In the genomic region with DNA sequence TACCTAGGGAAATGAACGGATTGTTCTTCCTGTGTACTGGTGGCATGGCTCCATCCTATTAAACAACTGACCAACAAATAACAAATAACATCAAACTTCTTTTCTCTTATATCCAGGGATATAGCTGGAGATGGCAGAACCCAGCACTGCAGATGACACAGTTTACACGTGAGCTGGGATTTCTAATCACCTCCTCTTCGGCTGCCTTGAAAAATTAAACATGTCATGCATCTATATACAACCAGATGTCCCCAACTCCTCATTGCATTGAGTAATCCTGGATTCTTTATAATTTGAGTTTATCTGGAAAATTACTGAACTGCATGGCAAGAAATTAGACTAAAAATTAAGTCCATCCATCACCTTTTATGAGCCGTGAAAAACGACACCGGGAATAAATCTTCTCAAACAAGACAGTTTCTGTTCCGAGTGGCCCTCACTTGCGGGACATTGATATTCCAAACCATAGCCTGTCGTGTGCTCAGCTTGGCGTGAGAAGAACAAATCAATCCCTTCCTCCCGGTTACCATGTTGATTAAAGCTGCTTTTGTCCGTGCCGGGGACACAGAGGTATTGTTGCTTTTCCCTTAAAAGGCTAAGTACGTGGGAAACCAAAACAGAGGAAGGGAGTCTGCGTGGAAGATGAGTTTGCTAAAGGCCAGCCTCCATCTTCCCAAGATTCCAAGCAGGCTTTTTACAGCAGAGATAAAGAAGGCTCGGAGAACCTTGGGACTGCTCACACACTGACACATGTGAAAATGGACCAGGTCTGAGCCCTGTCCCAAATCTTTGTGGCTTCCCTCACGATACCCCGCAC, we compare ENCODE assay signal across 17 mouse cellular contexts.
A peak's percentile ranks its signal among the peaks of the same experiment; 100 is the strongest.
DNase-seq lines count a peak whose midpoint lies in the region; ATAC-seq and TF ChIP-seq lines count a peak whose summit lies in the region.
"Had no signal": no experiment of that assay in that cellular context is flagged by ENCODE, and none has a peak within 500 bp of the region (broad histone marks: within the 10 kb centered on the region; RNA-seq: fewer than 3 reads in every experiment).

No protein-coding gene starts in this region.

- H3K4me2 ChIP-seq in kidney, postnatal 0 days (ENCODE audit: low read length) = no peak overlapping the region; the same call in 1 of the 2 replicates
- peak overlapping the region; percentile 28 for H3K4me2 ChIP-seq in forebrain, embryonic 13.5 days
- peak overlapping the region; percentile 47 for H3K4me2 ChIP-seq in hindbrain, embryonic 16.5 days (ENCODE audit: low read length)
- peak overlapping the region; percentile 42 for H3K4me2 ChIP-seq in neural tube, embryonic 12.5 days (replicated peaks)
- no peak overlapping the region for H3K4me2 ChIP-seq in stomach, postnatal 0 days (replicated peaks; ENCODE audit: low read depth)
- H3K4me2 ChIP-seq: embryonic facial prominence, embryonic 15.5 days; limb, embryonic 12.5 days had no signal

- ATAC-seq in kidney, postnatal 0 days (replicated peaks; ENCODE audit: low FRiP score, low read depth) = no peak
- ATAC-seq in forebrain, embryonic 13.5 days = no peak
- peak; percentile 48; the same call in 1 of the 2 replicates for ATAC-seq in hindbrain, embryonic 16.5 days
- peak; percentile 66; the same call in 1 of the 2 replicates for ATAC-seq in neural tube, embryonic 12.5 days (ENCODE audit: low FRiP score, low read depth)
- no peak for ATAC-seq in stomach, postnatal 0 days (ENCODE audit: low FRiP score, low TSS enrichment)
- ATAC-seq: activated CD4-positive, CD25-positive, alpha-beta regulatory T cell, adult 4 months had no signal

- H3K27me3 ChIP-seq in kidney, postnatal 0 days (ENCODE audit: insufficient read depth, low read length) = no peaks in the 10 kb centered on the region
- H3K27me3 ChIP-seq in forebrain, embryonic 13.5 days = 0 out of 2 replicates have a peak, but pooled peaks cover 3% of the 10 kb centered on the region
- no peaks in the 10 kb centered on the region for H3K27me3 ChIP-seq in hindbrain, embryonic 16.5 days (replicated peaks; ENCODE audit: control insufficient read depth, insufficient read depth, low read length)
- H3K27me3 ChIP-seq in neural tube, embryonic 12.5 days (replicated peaks) = no peaks in the 10 kb centered on the region
- no peaks in the 10 kb centered on the region for H3K27me3 ChIP-seq in stomach, postnatal 0 days (ENCODE audit: control insufficient read depth, insufficient read depth, low read length)
- H3K27me3 ChIP-seq: embryonic facial prominence, embryonic 15.5 days; limb, embryonic 12.5 days had no signal

- no peak for TF ChIP-seq EP300 in stomach, postnatal 0 days (optimal IDR thresholded peaks at IDR 0.05)

- no peak overlapping the region for H3K4me3 ChIP-seq in kidney, postnatal 0 days (replicated peaks; ENCODE audit: low read depth, low read length)
- H3K4me3 ChIP-seq in forebrain, embryonic 13.5 days = no peak overlapping the region
- H3K4me3 ChIP-seq in hindbrain, embryonic 16.5 days (ENCODE audit: low read length) = no peak overlapping the region; the same call in 1 of the 2 replicates
- no peak overlapping the region for H3K4me3 ChIP-seq in neural tube, embryonic 12.5 days
- no peak overlapping the region for H3K4me3 ChIP-seq in stomach, postnatal 0 days (ENCODE audit: low read depth, low read length)
- H3K4me3 ChIP-seq: embryonic facial prominence, embryonic 15.5 days; heart, adult 2 months; limb, embryonic 12.5 days had no signal

- no peaks in the 10 kb centered on the region for H3K36me3 ChIP-seq in kidney, postnatal 0 days (ENCODE audit: insufficient read depth, low read length)
- no peaks in the 10 kb centered on the region for H3K36me3 ChIP-seq in forebrain, embryonic 13.5 days (ENCODE audit: poor library complexity, severe bottlenecking)
- no peaks in the 10 kb centered on the region for H3K36me3 ChIP-seq in hindbrain, embryonic 16.5 days (ENCODE audit: control insufficient read depth, insufficient read depth, low read length)
- H3K36me3 ChIP-seq in neural tube, embryonic 12.5 days = no peaks in the 10 kb centered on the region
- H3K36me3 ChIP-seq in stomach, postnatal 0 days (ENCODE audit: control insufficient read depth, insufficient read depth, low read length) = no peaks in the 10 kb centered on the region
- H3K36me3 ChIP-seq: embryonic facial prominence, embryonic 15.5 days; limb, embryonic 12.5 days had no signal

- TF ChIP-seq CTCF in kidney, postnatal 0 days (IDR thresholded peaks at IDR 0.05; ENCODE audit: low read depth) = no peak
- no peak for TF ChIP-seq CTCF in stomach, postnatal 0 days (IDR thresholded peaks at IDR 0.05; ENCODE audit: low read depth)

- no peaks in the 10 kb centered on the region for H3K4me1 ChIP-seq in kidney, postnatal 0 days (replicated peaks; ENCODE audit: insufficient read depth, low read length)
- peaks cover 10% of the 10 kb centered on the region for H3K4me1 ChIP-seq in forebrain, embryonic 13.5 days
- H3K4me1 ChIP-seq in hindbrain, embryonic 16.5 days (ENCODE audit: control insufficient read depth, insufficient read depth, low read depth, low read length) = peaks cover 7% of the 10 kb centered on the region
- peaks cover 14% of the 10 kb centered on the region for H3K4me1 ChIP-seq in neural tube, embryonic 12.5 days
- no peaks in the 10 kb centered on the region for H3K4me1 ChIP-seq in stomach, postnatal 0 days (replicated peaks; ENCODE audit: control insufficient read depth, insufficient read depth)
- H3K4me1 ChIP-seq: embryonic facial prominence, embryonic 15.5 days; limb, embryonic 12.5 days had no signal

- no peak overlapping the region for H3K27ac ChIP-seq in kidney, postnatal 0 days
- H3K27ac ChIP-seq in forebrain, embryonic 13.5 days = no peak overlapping the region
- no peak overlapping the region for H3K27ac ChIP-seq in hindbrain, embryonic 16.5 days (ENCODE audit: low read depth, low read length)
- no peak overlapping the region for H3K27ac ChIP-seq in neural tube, embryonic 12.5 days
- no peak overlapping the region for H3K27ac ChIP-seq in stomach, postnatal 0 days (replicated peaks)
- H3K27ac ChIP-seq: embryonic facial prominence, embryonic 15.5 days; heart, adult 2 months; limb, embryonic 12.5 days had no signal

- H3K9ac ChIP-seq in kidney, postnatal 0 days (ENCODE audit: low read depth, low read length) = no peak overlapping the region
- H3K9ac ChIP-seq in forebrain, embryonic 13.5 days = 0 out of 2 replicates have a peak overlapping the region, but pooled peaks have one; percentile 40
- peak overlapping the region; percentile 50 for H3K9ac ChIP-seq in hindbrain, embryonic 16.5 days (ENCODE audit: low read depth, low read length)
- no peak overlapping the region for H3K9ac ChIP-seq in neural tube, embryonic 12.5 days
- H3K9ac ChIP-seq in stomach, postnatal 0 days (ENCODE audit: low read length) = no peak overlapping the region
- H3K9ac ChIP-seq: embryonic facial prominence, embryonic 15.5 days; limb, embryonic 12.5 days had no signal

- WGBS in kidney, postnatal 0 days = 34% methylated on average over 18 of the region's 18 CpGs
- WGBS in forebrain, embryonic 13.5 days = 34% methylated on average over 18 of the region's 18 CpGs
- 23% methylated on average over 18 of the region's 18 CpGs for WGBS in hindbrain, embryonic 16.5 days
- 26% methylated on average over 18 of the region's 18 CpGs for WGBS in neural tube, embryonic 12.5 days
- 61% methylated on average over 18 of the region's 18 CpGs for WGBS in stomach, postnatal 0 days

- H3K9me3 ChIP-seq in kidney, postnatal 0 days (replicated peaks; ENCODE audit: low read length) = no peaks in the 10 kb centered on the region
- no peaks in the 10 kb centered on the region for H3K9me3 ChIP-seq in forebrain, embryonic 13.5 days (replicated peaks)
- H3K9me3 ChIP-seq in hindbrain, embryonic 16.5 days (ENCODE audit: control insufficient read depth, low read length) = no peaks in the 10 kb centered on the region; the same call in 1 of the 2 replicates
- H3K9me3 ChIP-seq in neural tube, embryonic 12.5 days = no peaks in the 10 kb centered on the region
- no peaks in the 10 kb centered on the region for H3K9me3 ChIP-seq in stomach, postnatal 0 days (ENCODE audit: control insufficient read depth, low read length)
- H3K9me3 ChIP-seq: embryonic facial prominence, embryonic 15.5 days; limb, embryonic 12.5 days had no signal

- peak; percentile 20 for DNase-seq in kidney, postnatal 0 days (ENCODE audit: low spot score)
- DNase-seq in kidney, adult 18-20 months = no peak
- DNase-seq in cerebellum, adult 11 months = no peak
- DNase-seq in natural killer cell, adult 2 months (ENCODE audit: low spot score in 2 of 2) = no peak
- DNase-seq in stomach, postnatal 0 days (ENCODE audit: low spot score) = no peak
- DNase-seq: cerebellum, adult 9-11 months; heart, adult 2 months; heart, postnatal 36 days; kidney, postnatal 25 days; lung, adult 18-20 months; thymus, postnatal 36 days had no signal

Comparison
In these comparisons a context has a peak if more than half of its experiments do, and no peak if none do; other contexts are left out.
1. ATAC-seq: peak in hindbrain, embryonic 16.5 days (single experiment) and neural tube, embryonic 12.5 days (single experiment); none in kidney, postnatal 0 days (single experiment), forebrain, embryonic 13.5 days (single experiment) and stomach, postnatal 0 days (single experiment).
2. H3K4me2 ChIP-seq: peak in forebrain, embryonic 13.5 days (single experiment), hindbrain, embryonic 16.5 days (single experiment) and neural tube, embryonic 12.5 days (single experiment); none in kidney, postnatal 0 days (single experiment) and stomach, postnatal 0 days (single experiment).
3. H3K9ac ChIP-seq: peak in forebrain, embryonic 13.5 days (single experiment) and hindbrain, embryonic 16.5 days (single experiment); none in kidney, postnatal 0 days (single experiment), neural tube, embryonic 12.5 days (single experiment) and stomach, postnatal 0 days (single experiment).